Mouse (Mus musculus) stomach, postnatal 0 days (tissue): Measurements from ENCODE around the gene F11. TPM values are rescaled to one million over a fixed set of nuclear protein-coding genes. Genes with fewer than 3 reads are reported as not detected.

ENCODE experiments used
- ATAC-seq: fragments of 200-750 bp; cut with Nextera tagmentation; 2 replicates; pipeline ENCODE4 v1.8.0; 2017; ENCODE audit not compliant: low FRiP score, low TSS enrichment
- DNase-seq: peaks from one replicate; pipeline ENCODE4 v3.0.0-alpha.2; 2016; ENCODE audit warnings: low spot score
- H3K27ac ChIP-seq: fragments of 300-500 bp; sonication (generic); replicated peaks from 2 replicates; pipeline ENCODE4 v1.5.1; 2014; ENCODE audit warnings: mild to moderate bottlenecking, control low read depth
- H3K27me3 ChIP-seq: fragments of 300-500 bp; sonication (generic); 2 replicates; pipeline ENCODE4 v1.6.1; 2014; ENCODE audit warnings: low read length; ENCODE audit not compliant: control insufficient read depth, insufficient read depth
- H3K36me3 ChIP-seq: fragments of 300-500 bp; sonication (generic); 2 replicates; pipeline ENCODE4 v1.6.1; 2014; ENCODE audit warnings: low read length, mixed read lengths; ENCODE audit not compliant: control insufficient read depth, insufficient read depth
- H3K4me1 ChIP-seq: fragments of 300-500 bp; sonication (generic); replicated peaks from 2 replicates; pipeline ENCODE4 v1.6.1; 2014; ENCODE audit warnings: antibody characterized with exemption; ENCODE audit not compliant: control insufficient read depth, insufficient read depth
- H3K4me2 ChIP-seq: fragments of 300-500 bp; sonication (generic); replicated peaks from 2 replicates; pipeline ENCODE4 v1.6.1; 2014; ENCODE audit warnings: low read depth, mild to moderate bottlenecking, control low read depth, moderate library complexity
- H3K4me3 ChIP-seq: fragments of 300-500 bp; sonication (generic); 2 replicates; pipeline ENCODE4 v1.5.1; 2014; ENCODE audit warnings: low read depth, low read length, control low read depth
- H3K9ac ChIP-seq: fragments of 300-500 bp; sonication (generic); 2 replicates; pipeline ENCODE4 v1.6.1; 2014; ENCODE audit warnings: mild to moderate bottlenecking, low read length, control low read depth, mixed read lengths
- H3K9me3 ChIP-seq: fragments of 300-500 bp; sonication (generic); 2 replicates; pipeline ENCODE4 v1.6.1; 2016; ENCODE audit warnings: low read length; ENCODE audit not compliant: control insufficient read depth
- CTCF ChIP-seq: IDR thresholded peaks from 2 replicates; pipeline ENCODE4 v1.5.1; 2016; ENCODE audit warnings: antibody characterized with exemption, low read depth, mild to moderate bottlenecking, moderate library complexity
- EP300 ChIP-seq: optimal IDR thresholded peaks from 2 replicates; pipeline ENCODE3; 2016; ENCODE audit warnings: antibody characterized with exemption
- WGBS: fragments of 180-500 bp; shearing (Covaris S2); extraction: QIAGEN DNeasy Blood & Tissue Kit; methylation state at CpG from one replicate; pipeline ENCODE4 v1.1.7; 2014; 5-methylcytosine and 5-hydroxymethylcytosine counted together
- polyA plus RNA-seq: library from polyadenylated mRNA; unstranded; fragments of >200 nt; fragmentation: Nextera tagmentation; extraction: Ambion mirVana; gene quantifications from 2 replicates; pipeline ENCODE4 v1.2.1, GENCODE M21; 2015

F11 gene
- polyA plus RNA-seq, 1 experiment from 2014 or later = 0.05 TPM

GRCm38 (mm10) chr8:45295276-45295675, 33.4 kb upstream of the F11 start:
- ATAC-seq (no peak), DNase-seq (no peak)
- Histone ChIP-seq H3K4me1 (no peaks in the 10 kb centered on the region), H3K27ac (no peak overlapping the region), H3K4me3 (no peak overlapping the region), H3K27me3 (no peaks in the 10 kb centered on the region), H3K9ac (no peak overlapping the region), H3K4me2 (no peak overlapping the region), H3K36me3 (no peaks in the 10 kb centered on the region), H3K9me3 (no peaks in the 10 kb centered on the region)
- TF ChIP-seq EP300 (no peak), CTCF (no peak)
- WGBS = 85% methylated on average over 6 of the region's 6 CpGs

DNA sequence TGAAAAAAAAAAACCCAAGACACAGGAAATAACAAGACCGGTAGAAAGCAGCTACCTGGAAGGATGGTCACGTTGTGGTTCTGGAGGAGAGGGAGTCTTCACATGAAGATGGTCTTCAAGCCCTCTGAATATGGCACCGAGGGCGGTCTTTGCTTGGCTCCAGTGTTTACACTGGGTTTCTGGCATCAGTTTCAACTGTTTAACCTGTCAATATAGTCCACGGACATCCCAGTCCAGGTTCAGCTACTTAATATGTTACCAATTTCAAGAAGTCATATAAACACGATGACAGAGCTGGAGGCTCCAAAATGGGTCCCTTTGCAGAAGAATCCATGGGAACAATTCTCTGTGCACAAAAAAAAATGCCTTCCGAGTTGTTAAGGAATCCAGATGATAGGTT, 32.9 kb upstream of the F11 start, which contains the start of gene Klkb1:
Gene Klkb1, minus strand, starts transcription at position 173 of the 400 bp plus-strand sequence.
- no peaks in the 10 kb centered on the region for H3K4me1 ChIP-seq
- H3K4me3 ChIP-seq = no peak within 1 kb of the TSS
- TF ChIP-seq EP300 (no peak), CTCF (no peak)
- WGBS = 70% methylated on average over 7 of the region's 7 CpGs
- DNase-seq = no peak
- no peaks in the 10 kb centered on the region for H3K9me3 ChIP-seq
- H3K27ac ChIP-seq = no peak within 1 kb of the TSS
- H3K36me3 ChIP-seq = no peaks in the 10 kb centered on the region
- no peaks in the 10 kb centered on the region for H3K27me3 ChIP-seq
- ATAC-seq = no peak
- no peak within 1 kb of the TSS for H3K9ac ChIP-seq
- no peak within 1 kb of the TSS for H3K4me2 ChIP-seq

GRCm38 (mm10) chr8:45291790-45292189, 30.0 kb upstream of the F11 start:
- 87% methylated on average over 2 of the region's 2 CpGs for WGBS

DNA sequence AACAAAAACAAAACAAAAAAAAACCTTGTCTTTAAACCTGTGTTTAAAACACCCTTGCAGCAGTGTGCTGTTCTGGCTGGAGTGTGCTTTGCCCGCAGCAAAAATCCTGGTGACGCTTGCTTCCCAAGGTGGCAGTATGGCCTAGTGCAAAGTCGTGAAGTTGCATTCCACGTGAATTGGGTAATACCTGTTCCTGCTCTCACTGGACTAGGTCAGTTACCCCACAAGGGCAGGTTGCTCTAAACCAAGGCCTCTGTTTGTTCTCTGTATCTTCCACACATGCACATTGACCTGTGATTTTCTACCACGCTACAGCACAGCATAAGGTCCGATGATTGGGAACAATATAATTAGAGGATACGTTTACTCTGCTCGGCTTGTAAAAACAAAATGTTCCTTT, 19.8 kb upstream of the F11 start:
- no peak overlapping the region for H3K4me3 ChIP-seq
- H3K27ac ChIP-seq = no peak overlapping the region
- no peak overlapping the region for H3K4me2 ChIP-seq
- no peaks in the 10 kb centered on the region for H3K36me3 ChIP-seq
- no peak overlapping the region for H3K9ac ChIP-seq
- WGBS = 65% methylated on average over 8 of the region's 8 CpGs
- H3K9me3 ChIP-seq = no peaks in the 10 kb centered on the region
- DNase-seq = peak; percentile 32
- H3K4me1 ChIP-seq = no peaks in the 10 kb centered on the region
- no peaks in the 10 kb centered on the region for H3K27me3 ChIP-seq
- ATAC-seq = peak; percentile 91
- no peak for TF ChIP-seq CTCF
- TF ChIP-seq EP300 = no peak

More at GRCm38 (mm10) chr8:45291790-45292189, 30.0 kb upstream of the F11 start:
- no peak overlapping the region for H3K27ac ChIP-seq
- DNase-seq = no peak
- no peaks in the 10 kb centered on the region for H3K9me3 ChIP-seq
- H3K4me1 ChIP-seq = no peaks in the 10 kb centered on the region
- no peak overlapping the region for H3K9ac ChIP-seq
- ATAC-seq = no peak
- no peak for TF ChIP-seq EP300
- TF ChIP-seq CTCF = no peak
- H3K36me3 ChIP-seq = no peaks in the 10 kb centered on the region
- no peaks in the 10 kb centered on the region for H3K27me3 ChIP-seq
- H3K4me2 ChIP-seq = no peak overlapping the region
- H3K4me3 ChIP-seq = no peak overlapping the region

- no peak overlapping the region for H3K27ac ChIP-seq
- DNase-seq (no peak), ATAC-seq (no peak)
- H3K4me3 ChIP-seq = no peak overlapping the region
- TF ChIP-seq EP300 (no peak), CTCF (no peak)
- H3K4me2 ChIP-seq = no peak overlapping the region
- H3K27me3 ChIP-seq = no peaks in the 10 kb centered on the region
- H3K36me3 ChIP-seq = no peaks in the 10 kb centered on the region
- no peaks in the 10 kb centered on the region for H3K9me3 ChIP-seq
- H3K9ac ChIP-seq = no peak overlapping the region
- H3K4me1 ChIP-seq = no peaks in the 10 kb centered on the region
- 54% methylated on average over 3 of the region's 3 CpGs for WGBS
Observed at GRCm38 (mm10) chr8:45277453-45277852, 15.6 kb upstream of the F11 start.

- Histone ChIP-seq H3K4me3 (no peak overlapping the region), H3K36me3 (no peaks in the 10 kb centered on the region), H3K4me1 (no peaks in the 10 kb centered on the region), H3K27ac (no peak overlapping the region), H3K9ac (no peak overlapping the region), H3K9me3 (no peaks in the 10 kb centered on the region), H3K27me3 (no peaks in the 10 kb centered on the region), H3K4me2 (no peak overlapping the region)
- WGBS = 71% methylated on average over 4 of the region's 4 CpGs
- no peak for DNase-seq
- TF ChIP-seq CTCF (no peak), EP300 (no peak)
- no peak for ATAC-seq
Observed at GRCm38 (mm10) chr8:45274317-45274716, 12.5 kb upstream of the F11 start.
